Mouse (Mus musculus) lung, postnatal 25 days (tissue): ENCODE results near the gene 1700029F12Rik.

ENCODE experiments used
- DNase-seq: peaks from one replicate; pipeline ENCODE4 v3.0.0; 2022; ENCODE audit warnings: low spot score

1700029F12Rik gene

DNA sequence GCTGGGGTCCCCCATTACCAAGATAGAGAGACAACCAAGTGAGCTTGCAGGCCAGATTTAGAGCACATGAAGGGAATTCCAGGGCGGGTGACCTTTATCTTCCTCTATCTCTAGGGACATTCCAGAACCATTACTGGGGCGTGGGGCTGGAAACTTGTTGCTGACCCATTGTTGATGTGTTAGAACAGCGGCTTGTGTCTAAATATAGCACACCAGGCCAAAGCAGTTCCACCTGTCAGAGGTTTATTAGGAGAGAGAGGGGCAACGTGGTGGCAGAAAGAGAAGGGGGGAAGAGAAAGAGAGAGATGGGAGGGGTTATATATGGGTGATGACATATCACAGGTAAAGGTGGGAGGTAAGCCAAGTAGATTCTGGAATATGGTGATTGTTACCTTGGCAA, 12.3 kb downstream of the 1700029F12Rik start:
- no peak for DNase-seq

- no peak for DNase-seq
These were observed 14.0 kb downstream of the 1700029F12Rik start for GRCm38 (mm10) chr13:97020122-97020521.

GRCm38 (mm10) chr13:97017711-97018110, 16.5 kb downstream of the 1700029F12Rik start:
- no peak for DNase-seq

DNA sequence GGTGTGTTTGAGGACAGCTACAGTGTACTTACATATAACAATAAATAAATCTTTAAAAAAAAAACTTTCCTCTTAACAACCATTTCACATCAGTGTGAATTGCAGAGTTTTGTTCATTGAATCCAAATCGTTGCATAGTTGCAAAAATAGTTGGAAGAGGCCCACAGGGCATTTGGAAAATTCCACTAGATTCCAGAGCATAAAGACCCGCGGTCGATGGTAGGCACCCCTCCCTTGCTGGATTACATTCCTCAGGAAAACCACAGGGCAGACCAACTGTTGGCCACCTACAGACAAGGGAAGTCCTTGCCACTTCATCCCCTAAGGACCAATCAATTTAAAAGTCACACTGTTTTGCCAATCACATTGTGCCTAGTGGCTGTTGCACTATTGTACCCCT, 19.8 kb downstream of the 1700029F12Rik start:
- no peak for DNase-seq

GRCm38 (mm10) chr13:97008266-97009153, 25.7 kb downstream of the 1700029F12Rik start:
- DNase-seq, result peak; percentile 31

GRCm38 (mm10) chr13:97007501-97008265, 26.5 kb downstream of the 1700029F12Rik start:
- no peak for DNase-seq

GRCm38 (mm10) chr13:97006784-97007183, 27.4 kb downstream of the 1700029F12Rik start:
- no peak for DNase-seq

GRCm38 (mm10) chr13:96997080-96997479, 37.1 kb downstream of the 1700029F12Rik start:
- no peak for DNase-seq

DNA sequence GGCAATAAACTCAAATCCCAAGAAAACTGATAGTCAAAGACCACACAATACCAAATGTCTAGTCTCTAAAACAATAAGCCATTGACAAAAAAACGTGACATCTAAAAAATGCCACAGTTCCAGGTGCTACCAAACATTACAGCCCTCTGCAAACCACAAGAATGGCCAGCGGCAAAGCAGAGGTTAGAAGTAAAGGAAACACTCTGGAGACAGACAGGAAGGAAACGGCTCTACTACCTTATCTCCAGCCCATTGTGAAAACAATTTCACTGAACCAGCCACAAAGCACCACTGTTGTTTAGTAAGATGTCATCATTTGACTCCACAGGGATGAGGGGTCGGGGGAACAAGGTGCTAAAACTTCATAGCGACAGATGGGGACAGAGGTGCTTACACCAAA, 38.9 kb downstream of the 1700029F12Rik start:
- no peak for DNase-seq

DNA sequence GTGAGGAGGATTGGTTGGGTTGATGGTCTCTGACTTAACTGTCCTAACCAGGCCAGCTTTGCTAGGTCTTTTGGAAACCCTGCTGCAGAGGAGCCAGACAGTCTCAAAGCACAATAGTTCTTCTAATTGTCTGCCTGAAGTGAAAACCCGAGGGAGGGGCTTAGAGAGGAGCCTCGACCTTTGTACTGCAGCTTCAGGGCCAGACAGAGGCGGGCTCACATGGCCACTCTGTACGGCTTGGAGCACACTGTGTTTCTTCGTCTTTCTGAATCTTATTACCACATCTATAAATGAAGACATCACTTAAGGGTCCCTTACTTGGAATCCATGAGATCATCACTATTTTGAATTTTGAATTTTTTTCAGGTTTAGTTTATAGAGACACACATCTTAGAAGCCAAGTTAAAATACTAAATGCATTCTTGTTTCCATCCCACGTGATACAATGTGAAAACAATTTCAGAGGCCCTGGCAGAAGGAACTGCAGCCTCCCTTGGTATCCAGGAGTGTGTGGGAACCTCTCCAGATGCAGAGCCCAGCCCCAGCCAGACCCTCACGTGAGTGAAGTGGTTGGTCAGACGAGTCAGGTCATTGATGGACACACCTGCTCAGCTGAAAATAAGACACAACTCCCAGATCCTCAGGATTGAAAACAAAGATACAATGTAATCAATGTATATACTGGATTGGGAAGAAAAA, 40.7 kb downstream of the 1700029F12Rik start:
- no peak for DNase-seq

DNA sequence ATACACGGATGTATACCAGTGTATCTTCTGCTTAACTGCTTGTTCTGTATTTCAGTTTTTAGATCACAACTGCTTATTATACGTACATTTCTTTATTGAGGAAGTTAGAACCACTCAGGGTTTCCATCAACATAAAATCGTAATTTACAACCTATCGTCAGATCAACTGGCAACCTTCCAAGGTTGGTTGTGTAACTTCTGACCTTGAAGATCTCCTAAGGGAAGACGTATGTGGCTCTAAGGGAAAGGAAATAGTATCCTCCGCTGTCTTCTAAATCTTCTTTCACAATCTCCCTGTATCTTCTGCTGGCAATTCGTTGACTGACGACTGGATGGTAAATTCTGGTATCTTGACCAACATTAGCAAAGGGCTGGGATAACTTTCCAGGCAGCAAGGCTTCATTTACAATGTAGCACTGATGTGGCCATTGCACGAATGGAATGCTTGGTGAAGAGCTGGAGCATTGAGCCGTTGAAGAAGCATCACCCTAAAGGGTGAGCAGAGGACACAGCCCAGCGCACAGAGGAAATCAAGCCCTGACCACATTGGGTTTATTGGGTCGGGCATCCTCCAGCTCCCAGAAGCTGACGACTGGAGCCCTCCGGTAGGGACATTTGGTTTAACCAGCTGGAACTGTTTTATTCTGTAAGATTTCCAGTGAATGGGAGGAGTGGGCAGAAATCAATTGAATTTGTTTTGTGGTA, 43.4 kb downstream of the 1700029F12Rik start:
- no peak for DNase-seq

DNA sequence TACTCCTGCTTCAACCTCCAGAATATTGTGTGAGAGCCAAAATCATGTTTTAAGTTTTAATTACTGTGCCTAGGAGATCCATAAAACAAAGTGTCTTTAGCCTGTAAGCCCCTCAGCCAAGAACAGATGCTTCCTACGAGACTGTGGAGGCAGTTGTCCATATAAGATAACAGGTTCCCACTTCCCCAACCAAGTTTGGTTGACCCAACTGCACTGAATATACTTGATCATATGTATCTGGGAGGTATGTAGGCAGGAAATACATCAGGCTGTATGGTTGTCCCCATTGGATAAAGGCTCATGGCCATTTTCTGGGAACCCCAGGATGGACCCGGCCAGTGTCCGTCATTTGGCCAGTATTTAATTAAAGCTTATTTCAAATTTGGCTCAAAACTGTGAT, 44.1 kb downstream of the 1700029F12Rik start:
- DNase-seq, result no peak

DNA sequence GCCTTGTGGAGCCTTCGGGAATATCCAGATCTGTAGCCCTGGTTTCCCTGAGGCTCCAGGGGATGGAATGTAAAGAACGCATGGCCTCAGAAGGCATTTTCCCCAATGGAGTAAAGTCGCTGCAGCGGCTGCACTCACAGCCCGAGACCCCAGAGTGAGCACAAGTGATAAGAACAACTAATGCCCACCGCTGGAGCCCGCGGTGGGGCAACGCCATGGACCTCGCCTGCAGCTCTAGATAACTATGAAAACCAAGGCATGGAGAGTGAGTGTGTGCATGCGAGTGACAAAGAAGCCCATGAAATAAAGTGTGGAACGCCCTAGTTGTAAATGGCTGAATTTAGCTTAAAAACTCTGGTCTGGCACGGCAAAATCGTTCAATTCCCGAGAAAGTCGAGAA, 45.0 kb downstream of the 1700029F12Rik start:
- DNase-seq, result no peak

DNA sequence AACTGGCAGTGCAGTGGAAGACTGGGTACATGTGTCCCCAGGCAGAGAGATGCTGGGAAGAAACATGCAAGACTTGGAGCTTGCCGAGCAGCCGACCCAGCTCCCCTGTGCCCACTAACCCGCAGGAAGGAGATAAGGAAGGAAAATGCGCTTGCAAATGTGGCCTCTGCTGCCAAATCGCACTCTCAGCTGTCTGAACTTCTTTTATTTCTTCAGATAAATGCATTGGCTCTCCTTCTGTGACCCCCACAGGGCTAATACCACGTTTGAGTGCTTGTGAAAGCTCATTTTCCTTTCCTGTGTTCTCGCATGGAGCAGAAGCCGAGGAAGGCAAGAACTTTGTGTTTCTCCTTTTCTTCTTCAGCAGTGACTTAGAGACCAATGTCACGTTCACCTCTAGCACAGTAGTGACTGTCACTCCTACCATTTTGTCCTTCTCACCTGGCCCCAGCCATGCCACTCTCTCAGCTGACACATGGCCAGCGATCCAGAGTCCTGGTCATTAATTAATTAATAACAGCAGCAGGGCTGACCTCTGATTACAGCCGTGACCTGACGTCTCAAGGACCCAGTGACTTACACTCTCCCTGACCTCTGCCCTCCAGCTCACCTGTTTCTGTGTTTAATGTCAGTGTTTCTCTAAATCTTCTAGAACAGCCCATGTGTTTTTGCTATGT, 48.4 kb downstream of the 1700029F12Rik start:
- no peak for DNase-seq

GRCm38 (mm10) chr13:96984688-96985087, 49.5 kb downstream of the 1700029F12Rik start:
- no peak for DNase-seq

- no peak for DNase-seq
These were observed 50.7 kb downstream of the 1700029F12Rik start for GRCm38 (mm10) chr13:96983251-96984126.

DNA sequence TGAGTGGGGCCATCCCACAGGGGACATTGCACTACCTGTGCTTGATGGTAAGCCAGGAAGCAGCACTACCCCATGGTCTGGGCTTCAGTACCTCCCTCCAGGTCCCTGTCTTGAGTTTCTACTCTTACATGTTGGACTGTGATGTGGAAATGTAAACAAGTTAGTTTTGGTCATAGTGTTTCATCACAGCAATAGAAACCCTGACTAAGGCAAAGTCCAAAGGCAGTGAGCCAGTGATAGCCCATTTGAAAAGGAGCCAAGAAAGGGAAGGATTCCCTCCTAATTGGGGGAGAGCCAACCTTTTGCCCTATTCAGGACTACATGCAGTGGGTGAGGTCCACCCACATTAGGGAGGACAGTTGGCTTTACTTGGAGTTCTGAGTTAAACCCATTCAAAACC, 53.6 kb downstream of the 1700029F12Rik start:
- DNase-seq, result no peak

DNA sequence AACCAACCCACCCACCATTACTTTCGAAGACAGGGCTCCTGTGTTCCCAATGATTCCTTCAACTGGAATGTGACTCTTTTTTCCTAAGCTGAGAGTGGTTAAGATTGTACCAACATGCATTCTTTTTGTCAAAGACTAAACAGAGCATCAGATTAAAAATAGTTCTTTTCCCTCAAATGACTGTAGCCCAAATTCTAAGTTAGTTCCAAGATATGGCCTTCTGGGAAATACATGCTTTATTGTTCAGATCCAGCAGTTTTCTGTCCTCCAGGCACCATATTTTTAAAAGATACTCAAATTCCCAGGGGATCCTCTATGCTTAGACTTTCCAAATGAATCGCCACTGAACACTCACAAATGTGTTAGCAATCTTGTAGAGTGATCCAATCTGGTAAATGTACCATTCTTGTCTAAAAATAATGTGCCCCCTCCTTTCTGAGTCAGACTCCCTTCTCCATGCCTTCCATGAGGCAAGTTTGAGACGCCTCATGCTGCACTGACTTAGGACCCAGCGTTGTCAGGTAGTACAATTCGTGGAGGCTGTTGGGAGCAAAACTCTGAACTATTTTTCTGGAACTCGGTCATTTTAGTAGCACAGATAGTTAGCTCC, 57.1 kb downstream of the 1700029F12Rik start:
- DNase-seq, result no peak

GRCm38 (mm10) chr13:96973318-96973717, 60.8 kb downstream of the 1700029F12Rik start:
- DNase-seq, result no peak
